Mouse (Mus musculus) lung, postnatal 0 days (tissue): ENCODE measurements around the gene Nicn1. TPM values are rescaled to one million over a fixed set of nuclear protein-coding genes. Genes with fewer than 3 reads are reported as not detected.
A peak's percentile ranks its signal among the peaks of the same experiment; 100 is the strongest.
"Not testable (repeated sequence)": the region's sequence is repeated elsewhere in the genome, so short reads cannot be mapped to it uniquely, and the experiment has no call there.

Source experiments
- ATAC-seq: fragments of 200-750 bp; cut with Nextera tagmentation; 2 replicates; pipeline ENCODE4 v1.8.0; 2017; ENCODE audit warnings: moderate library complexity
- DNase-seq: peaks from one replicate; pipeline ENCODE4 v3.0.0-alpha.2; 2016; ENCODE audit warnings: low spot score
- H3K27ac ChIP-seq: fragments of 300-500 bp; sonication (generic); 2 replicates; pipeline ENCODE4 v1.5.1; 2014; ENCODE audit warnings: antibody characterized with exemption, mild to moderate bottlenecking, low read length, mixed read lengths
- H3K27me3 ChIP-seq: fragments of 300-500 bp; sonication (generic); replicated peaks from 2 replicates; pipeline ENCODE4 v1.6.1; 2014; ENCODE audit warnings: low read length, mixed read lengths; ENCODE audit not compliant: insufficient read depth
- H3K36me3 ChIP-seq: fragments of 300-500 bp; sonication (generic); 2 replicates; pipeline ENCODE4 v1.6.1; 2014; ENCODE audit warnings: low read length, mixed read lengths; ENCODE audit not compliant: insufficient read depth
- H3K4me1 ChIP-seq: fragments of 300-500 bp; sonication (generic); 2 replicates; pipeline ENCODE4 v1.6.1; 2014; ENCODE audit warnings: antibody characterized with exemption, low read depth, low read length, mixed read lengths; ENCODE audit not compliant: insufficient read depth
- H3K4me2 ChIP-seq: fragments of 300-500 bp; sonication (generic); replicated peaks from 2 replicates; pipeline ENCODE4 v1.6.1; 2014; ENCODE audit warnings: low read depth, mild to moderate bottlenecking, low read length, moderate library complexity, mixed read lengths
- H3K4me3 ChIP-seq: fragments of 300-500 bp; sonication (generic); 2 replicates; pipeline ENCODE4 v1.5.1; 2014; ENCODE audit warnings: low read depth, low read length
- H3K9ac ChIP-seq: fragments of 300-500 bp; sonication (generic); replicated peaks from 2 replicates; pipeline ENCODE4 v1.6.1; 2014; ENCODE audit warnings: low read depth, mild to moderate bottlenecking
- H3K9me3 ChIP-seq: fragments of 300-500 bp; sonication (generic); 2 replicates; pipeline ENCODE4 v1.6.1; 2016; ENCODE audit warnings: low read length, mixed read lengths
- CTCF ChIP-seq: IDR thresholded peaks from 2 replicates; pipeline ENCODE4 v1.5.1; 2016; ENCODE audit warnings: antibody characterized with exemption, mild to moderate bottlenecking
- EP300 ChIP-seq: IDR thresholded peaks from 2 replicates; pipeline ENCODE4 v1.6.1; 2016; ENCODE audit warnings: antibody characterized with exemption, mild to moderate bottlenecking, control low read depth
- WGBS: fragments of 180-500 bp; shearing (Covaris S2); extraction: QIAGEN DNeasy Blood & Tissue Kit; methylation state at CpG from one replicate; pipeline ENCODE4 v1.1.7; 2014; 5-methylcytosine and 5-hydroxymethylcytosine counted together
- polyA plus RNA-seq: library from polyadenylated mRNA; unstranded; fragments of >200 nt; fragmentation: Nextera tagmentation; extraction: Ambion mirVana; gene quantifications from 2 replicates; pipeline ENCODE4 v1.2.1, GENCODE M21; 2015

The Nicn1 gene
- polyA plus RNA-seq, 1 experiment from 2014 or later = 15.8 TPM

DNA sequence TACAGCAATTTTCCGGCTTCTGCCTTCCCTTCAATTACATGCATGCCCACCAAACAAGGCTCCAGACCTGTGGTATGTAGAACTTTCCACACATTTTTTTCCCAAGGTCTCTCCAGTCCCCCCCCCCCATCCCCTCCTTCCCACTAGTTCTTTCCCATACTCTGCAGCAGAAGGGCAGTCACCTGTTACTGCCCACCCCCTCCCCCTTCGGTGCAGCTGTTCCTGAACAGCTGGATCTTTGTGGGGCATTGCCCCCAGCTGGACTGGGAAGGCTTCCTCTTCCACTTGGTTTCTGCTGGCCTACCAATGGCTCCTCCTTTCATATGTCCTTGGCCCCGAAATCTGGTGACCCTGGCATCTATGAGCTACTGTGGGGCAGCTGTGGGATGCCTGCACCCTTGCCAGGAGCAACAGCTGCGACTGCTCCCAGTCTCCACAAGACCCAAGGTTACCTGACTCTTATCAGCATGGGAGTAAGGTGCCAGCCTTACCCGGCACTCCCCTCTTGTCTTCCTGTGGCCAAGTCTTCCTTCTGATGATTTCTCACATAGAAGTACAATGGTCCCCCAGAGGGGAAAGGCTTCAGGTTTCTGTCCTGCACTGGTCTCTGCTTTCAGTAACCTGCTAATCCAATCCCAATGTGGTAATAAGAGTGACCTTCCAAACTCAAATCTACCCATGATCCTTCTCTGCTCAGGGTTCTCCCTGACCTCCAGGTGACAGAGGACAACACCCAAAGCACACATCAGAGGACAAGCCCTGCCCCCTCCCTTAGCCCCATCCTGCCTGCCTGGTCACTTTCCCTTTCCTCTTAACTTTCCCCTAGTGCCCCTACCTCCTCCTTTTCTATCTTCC lies 15.5 kb upstream of the Nicn1 start:
- no peak overlapping the region for H3K9ac ChIP-seq
- H3K4me2 ChIP-seq = no peak overlapping the region
- H3K36me3 ChIP-seq = no peaks in the 10 kb centered on the region
- ATAC-seq (peak; percentile 33), DNase-seq (no peak)
- H3K27me3 ChIP-seq = no peaks in the 10 kb centered on the region
- no peak overlapping the region for H3K4me3 ChIP-seq
- no peak for TF ChIP-seq EP300
- TF ChIP-seq CTCF = no peak
- 50% methylated on average over 5 of the region's 5 CpGs for WGBS
- peak overlapping the region; percentile 80 for H3K27ac ChIP-seq
- H3K4me1 ChIP-seq = 0 out of 2 replicates have a peak, but pooled peaks cover 9% of the 10 kb centered on the region
- no peaks in the 10 kb centered on the region for H3K9me3 ChIP-seq

- ATAC-seq (peak; percentile 89), DNase-seq (peak; percentile 85)
- Histone ChIP-seq H3K27me3 (no peaks in the 10 kb centered on the region), H3K4me3 (no peak overlapping the region), H3K9ac (no peak overlapping the region), H3K36me3 (no peaks in the 10 kb centered on the region), H3K4me1 (0 out of 2 replicates have a peak, but pooled peaks cover 9% of the 10 kb centered on the region), H3K27ac (peak overlapping the region; percentile 80), H3K9me3 (no peaks in the 10 kb centered on the region), H3K4me2 (no peak overlapping the region)
- TF ChIP-seq CTCF (no peak), EP300 (peak; percentile 95)
- WGBS = 13% methylated on average over 6 of the region's 6 CpGs
Measured at GRCm38 (mm10) chr9:108275331-108275659, 14.9 kb upstream of the Nicn1 start.

GRCm38 (mm10) chr9:108278697-108279450 lies 11.4 kb upstream of the Nicn1 start:
- Histone ChIP-seq H3K27ac (no peak overlapping the region), H3K4me1 (peaks cover 10% of the 10 kb centered on the region; the same call in 1 of the 2 replicates), H3K4me3 (no peak overlapping the region), H3K9me3 (no peaks in the 10 kb centered on the region), H3K4me2 (no peak overlapping the region), H3K36me3 (no peaks in the 10 kb centered on the region), H3K27me3 (no peaks in the 10 kb centered on the region), H3K9ac (no peak overlapping the region)
- TF ChIP-seq EP300 (no peak), CTCF (peak; percentile 78)
- DNase-seq (peak; percentile 43), ATAC-seq (no peak)
- 62% methylated on average over 10 of the region's 10 CpGs for WGBS

DNA sequence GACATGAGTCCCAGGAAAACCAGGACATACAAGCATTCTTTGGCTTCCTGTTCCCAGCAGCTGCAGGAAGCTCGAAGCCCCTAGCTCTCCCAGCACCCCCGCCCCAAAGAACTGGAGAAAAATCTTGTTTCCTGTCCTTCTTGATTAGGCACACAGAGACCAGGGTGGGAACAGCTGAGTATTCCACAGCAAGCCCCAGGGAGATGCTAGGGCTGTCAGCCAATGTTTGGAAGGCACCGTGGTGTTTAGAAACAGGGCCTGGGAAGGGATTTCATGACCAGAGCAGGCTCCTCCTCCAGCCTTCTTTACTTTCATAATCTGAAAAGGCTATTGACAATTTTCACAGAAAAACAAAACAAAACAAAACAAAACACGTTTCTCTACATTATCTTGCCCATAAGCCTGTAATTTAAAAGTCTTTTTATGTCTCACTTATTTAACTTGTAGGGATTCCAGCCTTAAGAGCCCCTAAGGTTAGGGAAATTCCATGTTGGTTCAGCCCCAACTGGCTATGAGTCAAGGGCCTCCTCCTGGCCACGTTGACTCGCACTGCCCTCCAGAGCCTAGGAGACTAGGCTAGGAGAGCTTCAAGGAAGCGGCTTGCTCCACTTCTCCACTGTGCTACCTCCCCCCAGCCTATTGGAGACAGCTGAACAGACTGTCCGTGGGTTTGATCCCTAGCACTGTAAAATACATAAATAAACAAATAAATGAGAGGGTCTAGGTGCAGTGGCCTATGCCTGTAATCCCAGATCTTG lies 10.0 kb upstream of the Nicn1 start:
- no peaks in the 10 kb centered on the region for H3K9me3 ChIP-seq
- peak; percentile 81 for DNase-seq
- TF ChIP-seq EP300 (0 out of 2 replicates have a peak, but pooled peaks have one; percentile 17), CTCF (peak; percentile 39)
- WGBS = 7% methylated on average over 8 of the region's 8 CpGs
- H3K4me1 ChIP-seq = peaks cover 4% of the 10 kb centered on the region; the same call in 1 of the 2 replicates
- H3K27me3 ChIP-seq = no peaks in the 10 kb centered on the region
- no peak overlapping the region for H3K4me2 ChIP-seq
- peak overlapping the region; percentile 48 for H3K27ac ChIP-seq
- H3K9ac ChIP-seq = no peak overlapping the region
- no peak overlapping the region for H3K4me3 ChIP-seq
- ATAC-seq = peak; percentile 87
- no peaks in the 10 kb centered on the region for H3K36me3 ChIP-seq

GRCm38 (mm10) chr9:108284410-108284809 lies 5.8 kb upstream of the Nicn1 start:
- ATAC-seq = peak; percentile 77
- Histone ChIP-seq H3K27me3 (no peaks in the 10 kb centered on the region), H3K27ac (no peak overlapping the region), H3K4me1 (peaks cover 4% of the 10 kb centered on the region; the same call in 1 of the 2 replicates), H3K9me3 (no peaks in the 10 kb centered on the region), H3K36me3 (no peaks in the 10 kb centered on the region), H3K4me2 (no peak overlapping the region), H3K4me3 (no peak overlapping the region), H3K9ac (no peak overlapping the region)
- peak; percentile 87 for DNase-seq
- 11% methylated on average over 6 of the region's 6 CpGs for WGBS
- TF ChIP-seq EP300 (0 out of 2 replicates have a peak, but pooled peaks have one; percentile 21), CTCF (peak; percentile 97)

DNA sequence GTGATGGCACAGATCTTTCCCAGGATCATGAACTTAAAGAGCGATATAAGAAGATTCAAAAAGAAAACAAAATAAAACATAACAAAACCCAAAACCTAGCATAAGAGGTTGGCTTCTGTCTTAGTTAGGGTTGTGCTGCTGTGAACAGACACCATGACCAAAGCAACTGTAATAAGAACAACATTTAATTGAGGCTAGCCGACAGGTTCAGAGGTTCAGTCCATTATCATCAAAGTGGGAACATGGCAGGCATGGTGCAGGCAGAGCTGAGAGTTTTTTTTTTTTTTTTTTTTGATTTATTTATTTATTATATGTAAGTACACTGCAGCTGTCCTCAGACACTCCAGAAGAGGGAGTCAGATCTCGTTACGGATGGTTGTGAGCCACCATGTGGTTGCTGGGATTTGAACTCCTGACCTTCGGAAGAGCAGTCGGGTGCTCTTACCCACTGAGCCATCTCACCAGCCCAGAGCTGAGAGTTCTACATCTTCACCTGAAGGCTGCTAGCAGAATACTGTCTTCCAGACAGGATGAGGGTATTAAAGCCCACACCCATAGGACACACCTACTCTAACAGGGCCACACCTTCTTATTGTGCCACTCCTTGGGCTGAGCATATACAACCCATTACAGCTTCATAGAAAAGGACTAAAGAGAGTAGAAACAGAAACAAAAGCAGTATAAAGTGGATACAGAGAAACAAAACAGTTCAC lies 2.5 kb upstream of the Nicn1 start:
- H3K4me1 ChIP-seq, H3K4me2 ChIP-seq, H3K27me3 ChIP-seq, H3K36me3 ChIP-seq, H3K4me3 ChIP-seq, H3K9me3 ChIP-seq, H3K9ac ChIP-seq, DNase-seq, H3K27ac ChIP-seq, ATAC-seq: not testable (repeated sequence)
- WGBS = 88% methylated on average over 4 of the region's 6 CpGs
